Mouse (Mus musculus): ENCODE measurements around the gene Reep3.

Reep3 gene

DNA sequence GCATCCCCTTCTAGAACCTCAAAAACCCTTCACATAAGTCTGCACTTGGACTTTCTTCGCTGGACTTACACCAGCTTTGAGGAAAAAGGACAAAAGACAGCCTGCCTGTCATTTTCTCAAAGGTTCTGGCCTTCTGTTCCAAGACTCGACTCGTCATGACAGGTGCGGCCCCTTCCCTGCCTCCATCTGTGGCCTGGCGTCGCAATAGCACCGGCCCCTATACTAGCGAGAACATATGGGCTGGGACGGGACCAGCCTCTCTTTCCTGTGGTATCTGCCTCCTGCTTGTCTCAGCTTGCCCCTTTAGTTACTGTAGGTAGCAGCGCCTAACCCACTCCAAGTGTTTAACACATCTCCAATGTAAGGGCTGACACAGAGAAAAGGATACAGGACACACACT lies 11.6 kb downstream of the Reep3 start:
- DNase-seq (ENCODE audit: inconsistent age in 2 of 2, low spot score in 1 of 2), result no peak

- no peak for DNase-seq (ENCODE audit: inconsistent age in 2 of 2, low spot score in 1 of 2)
These were observed 13.1 kb downstream of the Reep3 start for GRCm38 (mm10) chr10:67083446-67084166.

GRCm38 (mm10) chr10:67082531-67082930 lies 14.2 kb downstream of the Reep3 start:
- DNase-seq (ENCODE audit: inconsistent age in 2 of 2, low spot score in 1 of 2), result no peak

GRCm38 (mm10) chr10:67081206-67082007 lies 15.3 kb downstream of the Reep3 start:
- DNase-seq (ENCODE audit: inconsistent age in 2 of 2, low spot score in 1 of 2), result no peak

DNA sequence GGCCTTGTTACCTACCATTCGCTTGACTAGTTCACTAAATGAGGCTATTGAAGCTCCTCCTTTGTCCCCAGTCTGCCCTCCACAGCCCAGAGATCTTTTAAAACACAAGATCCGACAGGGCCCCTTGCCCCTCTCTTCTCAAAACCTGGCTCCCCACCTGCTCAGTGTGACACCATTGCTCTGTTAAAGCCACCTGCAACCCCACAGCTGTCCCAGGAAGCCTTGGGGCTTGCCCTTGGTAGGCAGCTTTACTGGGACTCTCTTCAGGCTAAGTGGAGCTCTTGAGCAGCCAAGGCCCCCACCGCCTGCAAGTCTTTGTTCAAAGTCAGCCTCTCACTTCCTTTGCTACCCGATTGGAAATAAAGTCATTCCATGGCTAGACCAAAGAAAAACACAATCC lies 17.7 kb downstream of the Reep3 start:
- no peak for DNase-seq (ENCODE audit: inconsistent age in 2 of 2, low spot score in 1 of 2)

DNA sequence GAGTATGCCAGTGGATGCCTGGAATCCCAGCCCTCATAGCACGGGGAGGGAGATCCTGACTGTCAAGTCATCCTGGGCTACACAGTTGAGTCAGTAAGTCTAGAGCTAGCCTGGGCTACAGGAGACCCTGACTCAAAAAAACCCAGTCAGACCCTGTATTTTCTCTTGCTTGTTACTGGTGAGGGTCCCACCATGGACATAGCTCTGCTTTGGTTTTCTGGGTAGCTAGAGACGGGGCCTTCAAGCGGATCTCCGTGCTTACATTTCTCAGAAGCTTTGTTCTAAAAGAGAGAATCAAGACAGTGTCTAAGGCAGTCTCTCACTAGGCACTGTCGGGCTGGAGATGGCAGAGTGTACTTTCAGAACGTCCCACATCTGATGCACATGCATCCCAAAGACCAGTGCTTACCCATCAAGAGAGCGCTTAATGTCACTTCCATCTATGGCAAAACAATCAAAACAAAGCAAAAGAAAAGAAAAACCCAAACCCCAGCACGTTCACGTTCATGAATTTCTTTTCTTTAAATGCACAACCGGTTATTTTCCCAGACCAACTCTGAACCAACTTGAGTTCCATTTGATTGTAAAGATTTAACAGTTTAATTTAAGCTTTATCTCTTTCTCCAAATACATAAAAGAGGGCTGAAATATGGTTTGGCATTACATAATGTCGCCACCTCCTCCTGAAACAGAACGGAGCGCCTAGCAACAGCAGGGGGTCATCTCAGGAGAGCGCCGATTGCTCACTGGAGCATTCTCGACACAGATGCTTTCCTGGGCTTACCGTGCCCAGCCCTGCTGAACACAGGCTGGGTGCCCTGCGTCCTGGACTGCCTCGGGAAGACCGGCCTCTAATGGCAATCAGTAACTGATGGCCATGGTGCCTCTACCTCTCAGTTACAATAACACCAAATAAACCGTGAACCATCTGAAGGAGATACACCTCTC lies 20.5 kb downstream of the Reep3 start:
- DNase-seq (ENCODE audit: inconsistent age in 2 of 2, low spot score in 1 of 2), result peak in 1 of 2 experiments; percentile 35

GRCm38 (mm10) chr10:67073577-67073976 lies 23.2 kb downstream of the Reep3 start:
- DNase-seq (ENCODE audit: inconsistent age in 2 of 2, low spot score in 1 of 2), result no peak

GRCm38 (mm10) chr10:67072600-67072999 lies 24.1 kb downstream of the Reep3 start:
- no peak for DNase-seq (ENCODE audit: inconsistent age in 2 of 2, low spot score in 1 of 2)

DNA sequence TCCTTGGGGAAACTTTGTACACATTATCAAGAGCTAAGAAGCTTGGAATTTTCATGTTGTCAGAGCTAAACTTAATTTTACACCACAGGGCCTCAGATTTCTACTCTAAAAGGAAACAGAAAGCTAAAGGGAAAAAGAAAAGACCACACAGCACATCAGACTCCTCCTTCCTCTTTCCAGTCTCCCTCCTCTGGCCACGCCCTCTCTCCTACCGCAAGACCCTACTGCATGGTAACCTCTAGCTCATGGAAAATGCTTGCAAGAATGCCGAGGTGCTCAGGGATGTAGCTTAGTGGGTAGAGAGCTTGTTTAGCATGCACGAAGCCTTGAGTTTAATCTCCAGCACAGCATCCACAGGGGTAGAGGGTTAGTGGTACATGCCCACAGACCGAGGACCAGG lies 24.9 kb downstream of the Reep3 start:
- DNase-seq (ENCODE audit: inconsistent age in 2 of 2, low spot score in 1 of 2), result no peak

DNA sequence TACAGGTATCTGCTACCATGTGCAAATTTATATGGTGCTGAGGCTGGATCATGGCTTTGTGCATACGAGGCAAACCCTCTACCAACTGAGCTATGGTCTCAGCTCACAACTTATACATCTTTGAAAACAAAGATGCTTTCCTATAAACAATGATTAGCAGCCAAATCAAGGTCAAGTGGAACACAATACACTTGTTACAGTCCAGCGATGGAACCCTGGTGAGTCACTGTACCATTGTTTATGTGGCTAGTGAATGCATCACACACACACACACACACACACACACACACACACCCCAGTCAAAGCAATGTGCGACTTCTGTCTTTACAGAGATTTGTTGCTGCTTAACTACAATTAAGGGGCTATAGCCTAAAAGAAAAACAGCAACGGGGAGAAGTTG lies 25.4 kb downstream of the Reep3 start:
- no peak for DNase-seq (ENCODE audit: inconsistent age in 2 of 2, low spot score in 1 of 2)

DNA sequence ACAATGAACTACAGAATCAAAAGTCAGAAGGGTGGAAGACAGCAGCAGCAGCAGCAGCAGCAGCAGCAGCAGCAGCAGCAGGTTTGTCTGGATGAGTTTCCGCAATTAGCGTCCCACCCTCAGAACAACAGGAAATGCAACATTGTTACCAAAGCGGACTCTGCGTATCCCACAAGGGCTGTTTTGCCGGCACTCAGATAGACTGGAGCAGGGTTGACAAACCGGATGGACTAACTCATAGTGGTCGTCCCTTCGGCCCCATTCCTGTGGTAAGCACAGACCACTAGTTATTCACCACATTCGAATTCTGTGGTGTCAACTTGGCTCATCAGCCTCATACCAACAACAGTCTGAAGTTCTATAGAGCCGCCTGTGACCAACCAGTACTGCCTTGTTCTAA lies 27.7 kb downstream of the Reep3 start:
- DNase-seq (ENCODE audit: inconsistent age in 2 of 2, low spot score in 1 of 2), result peak in 1 of 2 experiments; percentile 48

DNA sequence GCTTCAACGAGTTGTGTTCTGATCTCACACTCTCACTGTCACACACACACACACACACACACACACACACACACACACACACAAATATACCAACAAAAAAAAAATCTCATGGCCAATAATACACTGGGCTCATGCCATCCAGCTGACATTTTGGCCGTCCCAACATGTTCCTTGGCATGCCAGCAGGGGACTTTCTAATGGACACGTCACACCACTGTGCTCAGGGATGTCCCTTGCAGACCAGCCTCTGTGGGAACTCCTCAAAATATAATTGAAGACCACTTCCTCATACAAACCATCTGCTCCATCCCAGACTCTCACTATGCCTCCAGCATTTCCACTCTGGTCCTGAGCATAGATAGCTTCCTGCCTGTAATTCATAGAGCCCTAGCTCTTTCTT lies 30.3 kb downstream of the Reep3 start:
- no peak for DNase-seq (ENCODE audit: inconsistent age in 2 of 2, low spot score in 1 of 2)

- no peak for DNase-seq (ENCODE audit: inconsistent age in 2 of 2, low spot score in 1 of 2)
These were observed 30.8 kb downstream of the Reep3 start for GRCm38 (mm10) chr10:67065927-67066326.

- DNase-seq (ENCODE audit: inconsistent age in 2 of 2, low spot score in 1 of 2), result no peak
These were observed 31.4 kb downstream of the Reep3 start for GRCm38 (mm10) chr10:67065277-67065887.

DNA sequence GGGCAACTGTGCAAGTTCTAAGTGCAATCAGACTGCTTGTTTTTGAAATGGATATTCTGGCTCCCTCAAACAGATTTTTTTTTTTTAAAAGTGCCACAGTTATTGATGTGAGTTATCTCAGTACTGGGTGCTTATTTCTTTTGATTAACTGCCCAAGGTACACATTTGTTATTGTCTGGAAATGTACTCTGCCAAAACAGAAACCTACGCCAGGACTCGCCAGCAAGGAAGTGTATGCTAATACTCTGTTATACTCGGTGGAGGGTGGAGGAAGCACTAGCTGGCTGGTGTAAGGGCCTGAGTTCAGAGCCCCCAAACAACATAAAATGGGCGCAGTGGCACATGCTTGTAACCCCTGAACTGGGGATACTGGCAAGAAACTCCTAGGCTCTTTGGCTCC lies 34.9 kb downstream of the Reep3 start:
- peak in 1 of 2 experiments; percentile 52 for DNase-seq (ENCODE audit: inconsistent age in 2 of 2, low spot score in 1 of 2)

- peak in 1 of 2 experiments; percentile 55 for DNase-seq (ENCODE audit: inconsistent age in 2 of 2, low spot score in 1 of 2)
These were observed 35.4 kb downstream of the Reep3 start for GRCm38 (mm10) chr10:67061367-67061801.

DNA sequence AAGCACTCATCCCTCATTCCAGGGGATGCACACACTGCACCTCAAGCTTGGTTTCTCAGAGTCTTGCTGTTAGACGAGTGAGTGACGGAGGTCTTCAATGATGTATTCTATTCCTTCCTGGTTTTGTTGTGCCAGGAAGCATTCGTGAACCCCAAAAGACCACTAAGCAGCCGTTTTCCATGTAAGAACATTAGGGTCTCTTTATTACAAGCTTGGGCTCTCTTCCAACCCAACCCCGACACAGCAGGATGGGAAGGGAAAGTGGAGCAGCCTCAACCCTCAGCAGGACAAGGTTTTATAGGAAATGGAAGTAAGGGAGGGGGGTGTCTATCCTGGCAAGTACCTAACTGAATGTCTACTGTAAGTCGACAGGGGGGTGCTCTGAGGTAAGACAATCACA lies 38.0 kb downstream of the Reep3 start:
- DNase-seq (ENCODE audit: inconsistent age in 2 of 2, low spot score in 1 of 2), result no peak

DNA sequence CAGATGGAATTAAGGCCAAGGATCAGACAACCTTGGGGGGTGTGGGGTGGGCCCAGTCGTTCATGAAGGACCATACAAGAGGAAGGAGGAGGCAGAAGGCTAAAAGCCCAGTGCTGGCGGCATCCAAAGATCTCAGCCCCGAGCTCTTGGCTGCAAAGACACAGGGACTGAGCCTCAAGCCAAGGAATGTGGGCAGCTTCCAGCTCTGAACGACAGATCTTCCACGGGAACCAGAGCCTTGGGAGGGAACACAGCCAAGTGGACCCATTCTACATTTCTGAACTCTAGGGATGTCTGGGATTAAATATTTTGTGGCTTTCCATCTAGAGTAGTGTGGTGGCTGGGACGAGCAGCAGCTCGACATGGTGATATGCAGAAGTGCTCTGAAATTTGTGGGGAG lies 38.4 kb downstream of the Reep3 start:
- peak in 1 of 2 experiments; percentile 51 for DNase-seq (ENCODE audit: inconsistent age in 2 of 2, low spot score in 1 of 2)

- DNase-seq (ENCODE audit: inconsistent age in 2 of 2, low spot score in 1 of 2), result no peak
These were observed 39.0 kb downstream of the Reep3 start for GRCm38 (mm10) chr10:67057696-67058095.

- DNase-seq (ENCODE audit: inconsistent age in 2 of 2, low spot score in 1 of 2), result no peak
These were observed 39.5 kb downstream of the Reep3 start for GRCm38 (mm10) chr10:67057208-67057607.
